Mouse (Mus musculus): ENCODE measurements around the gene Maff. TPM values are rescaled to one million over a fixed set of nuclear protein-coding genes. Genes with fewer than 3 reads are reported as not detected.

Gene Maff
- polyA plus RNA-seq, 1 experiment from 2014 or later = 1.2 TPM

- no peak overlapping the region for H3K27ac ChIP-seq (ENCODE audit: low read depth, low read length)
- no peaks in the 10 kb centered on the region for H3K9me3 ChIP-seq (ENCODE audit: control insufficient read depth, low read length)
- H3K36me3 ChIP-seq (ENCODE audit: control insufficient read depth, insufficient read depth, low read length) = no peaks in the 10 kb centered on the region
- 58% methylated on average over 7 of the region's 7 CpGs for WGBS
- no peaks in the 10 kb centered on the region for H3K27me3 ChIP-seq (ENCODE audit: control insufficient read depth, insufficient read depth, low read length)
- no peak overlapping the region; the same call in 1 of the 2 replicates for H3K9ac ChIP-seq (ENCODE audit: low read length)
- H3K4me1 ChIP-seq (ENCODE audit: control insufficient read depth, insufficient read depth, low read length) = peaks cover 5% of the 10 kb centered on the region; the same call in 1 of the 2 replicates
- ATAC-seq (ENCODE audit: insufficient read depth, low FRiP score, low TSS enrichment) (no peak), DNase-seq (ENCODE audit: low spot score) (no peak)
- no peak overlapping the region for H3K4me3 ChIP-seq (ENCODE audit: low read depth, low read length)
- no peak overlapping the region for H3K4me2 ChIP-seq (ENCODE audit: low read depth)
Measured at GRCm38 (mm10) chr15:79391447-79392093, 45.1 kb downstream of the Maff start.

GRCm38 (mm10) chr15:79392527-79392926 is 46.1 kb downstream of the Maff start:
- no peak overlapping the region for H3K9ac ChIP-seq (ENCODE audit: low read length)
- ATAC-seq (ENCODE audit: insufficient read depth, low FRiP score, low TSS enrichment) = no peak
- peaks cover 5% of the 10 kb centered on the region; the same call in 1 of the 2 replicates for H3K4me1 ChIP-seq (ENCODE audit: control insufficient read depth, insufficient read depth, low read length)
- WGBS = 90% methylated on average over 5 of the region's 5 CpGs
- no peak overlapping the region for H3K4me2 ChIP-seq (ENCODE audit: low read depth)
- no peaks in the 10 kb centered on the region for H3K27me3 ChIP-seq (ENCODE audit: control insufficient read depth, insufficient read depth, low read length)
- no peaks in the 10 kb centered on the region for H3K36me3 ChIP-seq (ENCODE audit: control insufficient read depth, insufficient read depth, low read length)
- no peak overlapping the region for H3K27ac ChIP-seq (ENCODE audit: low read depth, low read length)
- no peaks in the 10 kb centered on the region for H3K9me3 ChIP-seq (ENCODE audit: control insufficient read depth, low read length)
- no peak overlapping the region for H3K4me3 ChIP-seq (ENCODE audit: low read depth, low read length)
- DNase-seq (ENCODE audit: low spot score) = no peak

GRCm38 (mm10) chr15:79393101-79393500 is 46.7 kb downstream of the Maff start:
- Histone ChIP-seq H3K4me3 (ENCODE audit: low read depth, low read length) (no peak overlapping the region), H3K9me3 (ENCODE audit: control insufficient read depth, low read length) (no peaks in the 10 kb centered on the region), H3K27ac (ENCODE audit: low read depth, low read length) (no peak overlapping the region), H3K4me1 (ENCODE audit: control insufficient read depth, insufficient read depth, low read length) (peaks cover 5% of the 10 kb centered on the region; the same call in 1 of the 2 replicates), H3K4me2 (ENCODE audit: low read depth) (no peak overlapping the region), H3K27me3 (ENCODE audit: control insufficient read depth, insufficient read depth, low read length) (no peaks in the 10 kb centered on the region), H3K9ac (ENCODE audit: low read length) (no peak overlapping the region), H3K36me3 (ENCODE audit: control insufficient read depth, insufficient read depth, low read length) (no peaks in the 10 kb centered on the region)
- ATAC-seq (ENCODE audit: insufficient read depth, low FRiP score, low TSS enrichment) (no peak), DNase-seq (ENCODE audit: low spot score) (no peak)
- WGBS = 83% methylated on average over 6 of the region's 6 CpGs

- Histone ChIP-seq H3K36me3 (ENCODE audit: control insufficient read depth, insufficient read depth, low read length) (no peaks in the 10 kb centered on the region), H3K4me2 (ENCODE audit: low read depth) (no peak overlapping the region), H3K4me1 (ENCODE audit: control insufficient read depth, insufficient read depth, low read length) (peaks cover 5% of the 10 kb centered on the region; the same call in 1 of the 2 replicates), H3K27me3 (ENCODE audit: control insufficient read depth, insufficient read depth, low read length) (no peaks in the 10 kb centered on the region), H3K9ac (ENCODE audit: low read length) (no peak overlapping the region), H3K9me3 (ENCODE audit: control insufficient read depth, low read length) (no peaks in the 10 kb centered on the region), H3K4me3 (ENCODE audit: low read depth, low read length) (no peak overlapping the region), H3K27ac (ENCODE audit: low read depth, low read length) (no peak overlapping the region)
- WGBS = 81% methylated on average over 4 of the region's 4 CpGs
- DNase-seq (ENCODE audit: low spot score) = no peak
- no peak for ATAC-seq (ENCODE audit: insufficient read depth, low FRiP score, low TSS enrichment)
Measured at GRCm38 (mm10) chr15:79394842-79395241, 48.4 kb downstream of the Maff start.

GRCm38 (mm10) chr15:79395281-79395680 is 48.9 kb downstream of the Maff start:
- H3K4me2 ChIP-seq (ENCODE audit: low read depth) = no peak overlapping the region
- no peak overlapping the region for H3K4me3 ChIP-seq (ENCODE audit: low read depth, low read length)
- no peaks in the 10 kb centered on the region for H3K27me3 ChIP-seq (ENCODE audit: control insufficient read depth, insufficient read depth, low read length)
- peaks cover 5% of the 10 kb centered on the region for H3K4me1 ChIP-seq (ENCODE audit: control insufficient read depth, insufficient read depth, low read length)
- no peaks in the 10 kb centered on the region for H3K36me3 ChIP-seq (ENCODE audit: control insufficient read depth, insufficient read depth, low read length)
- no peak for ATAC-seq (ENCODE audit: insufficient read depth, low FRiP score, low TSS enrichment)
- no peak overlapping the region for H3K27ac ChIP-seq (ENCODE audit: low read depth, low read length)
- no peaks in the 10 kb centered on the region for H3K9me3 ChIP-seq (ENCODE audit: control insufficient read depth, low read length)
- DNase-seq (ENCODE audit: low spot score) = no peak
- WGBS = 84% methylated on average over 6 of the region's 6 CpGs
- no peak overlapping the region for H3K9ac ChIP-seq (ENCODE audit: low read length)

- no peak overlapping the region for H3K27ac ChIP-seq (ENCODE audit: low read depth, low read length)
- H3K4me3 ChIP-seq (ENCODE audit: low read depth, low read length) = no peak overlapping the region
- DNase-seq (ENCODE audit: low spot score) (no peak), ATAC-seq (ENCODE audit: insufficient read depth, low FRiP score, low TSS enrichment) (no peak)
- H3K27me3 ChIP-seq (ENCODE audit: control insufficient read depth, insufficient read depth, low read length) = no peaks in the 10 kb centered on the region
- H3K9me3 ChIP-seq (ENCODE audit: control insufficient read depth, low read length) = no peaks in the 10 kb centered on the region
- no peaks in the 10 kb centered on the region for H3K36me3 ChIP-seq (ENCODE audit: control insufficient read depth, insufficient read depth, low read length)
- H3K9ac ChIP-seq (ENCODE audit: low read length) = no peak overlapping the region
- 82% methylated on average over 11 of the region's 11 CpGs for WGBS
- H3K4me2 ChIP-seq (ENCODE audit: low read depth) = no peak overlapping the region
- peaks cover 17% of the 10 kb centered on the region for H3K4me1 ChIP-seq (ENCODE audit: control insufficient read depth, insufficient read depth, low read length)
Measured at GRCm38 (mm10) chr15:79396736-79397135, 50.3 kb downstream of the Maff start.

GRCm38 (mm10) chr15:79399231-79400052 is 53.0 kb downstream of the Maff start:
- no peak overlapping the region for H3K9ac ChIP-seq (ENCODE audit: low read length)

GRCm38 (mm10) chr15:79400134-79400974 is 53.9 kb downstream of the Maff start:
- H3K4me1 ChIP-seq (ENCODE audit: control insufficient read depth, insufficient read depth, low read length) = peaks cover 25% of the 10 kb centered on the region
- H3K36me3 ChIP-seq (ENCODE audit: control insufficient read depth, insufficient read depth, low read length) = no peaks in the 10 kb centered on the region
- H3K27ac ChIP-seq (ENCODE audit: low read depth, low read length) = no peak overlapping the region
- 64% methylated on average over 6 of the region's 6 CpGs for WGBS
- H3K27me3 ChIP-seq (ENCODE audit: control insufficient read depth, insufficient read depth, low read length) = no peaks in the 10 kb centered on the region
- DNase-seq (ENCODE audit: low spot score) (no peak), ATAC-seq (ENCODE audit: insufficient read depth, low FRiP score, low TSS enrichment) (no peak)
- no peak overlapping the region for H3K4me3 ChIP-seq (ENCODE audit: low read depth, low read length)
- H3K4me2 ChIP-seq (ENCODE audit: low read depth) = no peak overlapping the region
- no peaks in the 10 kb centered on the region for H3K9me3 ChIP-seq (ENCODE audit: control insufficient read depth, low read length)
- no peak overlapping the region for H3K9ac ChIP-seq (ENCODE audit: low read length)

More at GRCm38 (mm10) chr15:79399231-79400052, 53.0 kb downstream of the Maff start:
- no peaks in the 10 kb centered on the region for H3K9me3 ChIP-seq (ENCODE audit: control insufficient read depth, low read length)
- H3K36me3 ChIP-seq (ENCODE audit: control insufficient read depth, insufficient read depth, low read length) = no peaks in the 10 kb centered on the region
- ATAC-seq (ENCODE audit: insufficient read depth, low FRiP score, low TSS enrichment) (no peak), DNase-seq (ENCODE audit: low spot score) (no peak)
- WGBS = 81% methylated on average over 14 of the region's 14 CpGs
- no peak overlapping the region for H3K4me2 ChIP-seq (ENCODE audit: low read depth)
- H3K27me3 ChIP-seq (ENCODE audit: control insufficient read depth, insufficient read depth, low read length) = no peaks in the 10 kb centered on the region
- peaks cover 25% of the 10 kb centered on the region for H3K4me1 ChIP-seq (ENCODE audit: control insufficient read depth, insufficient read depth, low read length)
- no peak overlapping the region for H3K27ac ChIP-seq (ENCODE audit: low read depth, low read length)
- no peak overlapping the region for H3K4me3 ChIP-seq (ENCODE audit: low read depth, low read length)

Data from neural tube, embryonic 11.5 days (tissue).